Mouse (Mus musculus) intestine, embryonic 15.5 days (tissue): ENCODE data around the gene Gpr183. TPM values are rescaled to one million over a fixed set of nuclear protein-coding genes. Genes with fewer than 3 reads are reported as not detected.

Source experiments
- ATAC-seq: fragments of 200-750 bp; cut with Nextera tagmentation; 2 replicates; pipeline ENCODE4 v1.8.0; 2017; ENCODE audit warnings: moderate TSS enrichment, moderate library complexity
- H3K27ac ChIP-seq: fragments of 300-500 bp; sonication (generic); 2 replicates; pipeline ENCODE4 v1.5.1; 2015; ENCODE audit warnings: mild to moderate bottlenecking, inconsistent platforms
- H3K27me3 ChIP-seq: fragments of 300-500 bp; sonication (generic); replicated peaks from 2 replicates; pipeline ENCODE4 v1.6.1; 2015; ENCODE audit warnings: inconsistent platforms
- H3K36me3 ChIP-seq: fragments of 300-500 bp; sonication (generic); 2 replicates; pipeline ENCODE4 v1.6.1; 2015; ENCODE audit warnings: inconsistent platforms
- H3K4me1 ChIP-seq: fragments of 300-500 bp; sonication (generic); replicated peaks from 2 replicates; pipeline ENCODE4 v1.6.1; 2015; ENCODE audit warnings: inconsistent platforms
- H3K4me2 ChIP-seq: fragments of 300-500 bp; sonication (generic); replicated peaks from 2 replicates; pipeline ENCODE4 v1.6.1; 2015; ENCODE audit warnings: mild to moderate bottlenecking, inconsistent platforms
- H3K4me3 ChIP-seq: fragments of 300-500 bp; sonication (generic); replicated peaks from 2 replicates; pipeline ENCODE4 v1.5.1; 2015; ENCODE audit warnings: inconsistent platforms
- H3K9ac ChIP-seq: fragments of 300-500 bp; sonication (generic); 2 replicates; pipeline ENCODE4 v1.6.1; 2015; ENCODE audit warnings: inconsistent platforms
- H3K9me3 ChIP-seq: fragments of 300-500 bp; sonication (generic); 2 replicates; pipeline ENCODE4 v1.6.1; 2016; ENCODE audit warnings: inconsistent platforms
- WGBS: fragments of 180-500 bp; shearing (Covaris S2); methylation state at CpG from one replicate; pipeline ENCODE4 v1.1.7; 2015; 5-methylcytosine and 5-hydroxymethylcytosine counted together
- polyA plus RNA-seq: library from polyadenylated mRNA; unstranded; fragments of >200 nt; fragmentation: Nextera tagmentation; extraction: Ambion mirVana; gene quantifications from 2 replicates; pipeline ENCODE4 v1.2.1, GENCODE M21; 2015

Gene Gpr183
- polyA plus RNA-seq, 1 experiment from 2014 or later = 3.7 TPM

DNA sequence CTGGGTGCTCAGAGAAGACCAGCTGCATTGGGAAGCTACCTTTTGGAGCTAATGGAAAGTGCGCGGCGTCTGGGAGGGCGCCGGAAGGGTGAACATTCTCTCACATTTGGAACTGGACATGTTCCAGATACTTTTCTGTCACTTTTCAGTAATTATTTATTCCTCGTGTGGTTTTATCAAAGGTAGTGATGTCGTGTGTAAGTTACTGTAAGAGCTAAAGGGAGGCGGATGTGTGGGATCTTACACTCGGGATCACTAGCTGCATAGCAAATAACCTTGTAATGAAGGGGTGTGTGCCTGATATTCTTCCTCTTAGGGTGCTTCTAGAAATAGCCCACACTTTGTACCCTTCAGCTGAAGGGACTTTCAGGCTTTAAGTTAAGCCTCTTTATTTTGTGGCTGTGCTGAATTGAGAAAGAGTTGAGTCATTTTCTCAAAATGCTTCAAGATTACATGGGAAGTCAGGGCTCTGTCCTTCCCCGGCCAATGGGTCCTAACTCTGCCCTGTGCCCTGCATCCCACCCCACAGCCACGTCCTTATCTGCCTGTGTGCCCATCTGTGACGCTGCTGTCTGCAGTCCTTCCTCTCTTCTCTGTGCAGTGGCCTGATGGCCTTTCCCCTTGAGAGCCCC is 3.4 kb downstream of the Gpr183 start:
- Histone ChIP-seq H3K4me1 (peaks cover 19% of the 10 kb centered on the region), H3K27me3 (no peaks in the 10 kb centered on the region), H3K9me3 (no peaks in the 10 kb centered on the region), H3K9ac (no peak overlapping the region), H3K27ac (peak overlapping the region; percentile 36), H3K4me2 (0 out of 2 replicates have a peak overlapping the region, but pooled peaks have one; percentile 11), H3K36me3 (no peaks in the 10 kb centered on the region), H3K4me3 (no peak overlapping the region)
- no peak for ATAC-seq
- 60% methylated on average over 12 of the region's 12 CpGs for WGBS

DNA sequence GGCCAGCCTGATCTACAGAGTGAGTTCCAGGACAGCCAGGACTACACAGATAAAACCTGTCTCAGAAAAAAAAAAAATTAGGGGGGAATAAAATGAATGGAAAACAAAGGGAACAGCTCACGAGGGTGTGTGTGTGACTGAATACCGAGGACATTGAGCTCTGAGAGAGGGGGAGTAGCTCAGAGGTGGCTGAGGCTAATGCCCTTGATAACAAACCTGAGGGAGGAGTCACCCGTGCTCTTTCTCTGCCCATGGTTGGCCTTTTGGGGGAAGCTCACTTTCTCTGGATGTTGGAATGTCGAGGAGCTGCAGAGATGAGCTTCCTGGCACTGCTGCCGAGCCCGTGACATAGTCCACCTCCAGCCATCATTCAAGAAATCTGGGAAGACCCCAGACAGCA is 4.0 kb downstream of the Gpr183 start:
- Histone ChIP-seq H3K27me3 (no peaks in the 10 kb centered on the region), H3K4me2 (0 out of 2 replicates have a peak overlapping the region, but pooled peaks have one; percentile 11), H3K27ac (no peak overlapping the region), H3K36me3 (no peaks in the 10 kb centered on the region), H3K9ac (no peak overlapping the region), H3K9me3 (no peaks in the 10 kb centered on the region), H3K4me3 (no peak overlapping the region), H3K4me1 (peaks cover 19% of the 10 kb centered on the region)
- WGBS = 30% methylated on average over 6 of the region's 6 CpGs
- no peak for ATAC-seq

DNA sequence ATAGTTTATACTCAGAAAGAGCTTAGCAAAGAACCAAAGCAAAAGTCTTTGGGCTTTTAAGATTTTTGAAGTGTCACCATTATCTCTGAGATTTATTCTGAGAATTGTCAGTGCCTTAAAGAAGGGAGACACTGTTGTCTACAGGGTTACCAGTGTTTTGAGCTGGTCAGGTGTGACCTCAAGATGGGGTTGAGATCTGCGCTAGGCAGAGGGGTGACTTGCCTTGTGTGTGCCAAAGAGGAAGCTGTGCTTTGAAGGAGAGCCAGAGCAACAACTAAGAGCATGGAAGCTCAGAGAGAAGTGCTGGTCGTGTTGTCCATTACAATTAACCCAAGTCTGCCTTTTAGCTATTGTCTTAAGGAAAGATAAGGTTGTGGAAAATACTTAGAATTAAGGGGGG is 4.5 kb downstream of the Gpr183 start:
- Histone ChIP-seq H3K27ac (no peak overlapping the region), H3K4me3 (no peak overlapping the region), H3K27me3 (no peaks in the 10 kb centered on the region), H3K9ac (no peak overlapping the region), H3K9me3 (no peaks in the 10 kb centered on the region), H3K36me3 (no peaks in the 10 kb centered on the region), H3K4me1 (peaks cover 19% of the 10 kb centered on the region), H3K4me2 (no peak overlapping the region)
- no peak for ATAC-seq
- 81% methylated on average over 2 of the region's 2 CpGs for WGBS

DNA sequence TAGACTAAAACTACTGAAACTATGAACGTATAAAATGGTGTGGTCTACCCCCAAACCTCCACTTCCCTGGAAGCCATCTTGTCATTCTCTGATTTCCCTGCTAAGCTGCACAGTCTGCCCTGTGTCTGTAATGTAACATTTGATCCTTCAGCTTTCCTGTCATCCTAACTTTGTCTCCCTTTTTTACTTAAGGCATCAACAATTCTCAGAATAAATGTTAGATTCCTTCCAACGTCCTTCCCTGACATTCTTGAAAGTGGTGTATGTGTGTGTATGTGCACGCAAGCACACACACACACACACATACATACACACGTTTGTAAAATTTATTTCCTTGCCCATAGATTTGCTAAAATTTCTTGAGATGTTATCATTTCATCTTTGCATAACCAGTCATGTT is 5.0 kb downstream of the Gpr183 start:
- no peak for ATAC-seq
- H3K27ac ChIP-seq = no peak overlapping the region
- no peaks in the 10 kb centered on the region for H3K9me3 ChIP-seq
- H3K4me1 ChIP-seq = peaks cover 19% of the 10 kb centered on the region
- H3K9ac ChIP-seq = no peak overlapping the region
- H3K4me2 ChIP-seq = no peak overlapping the region
- no peaks in the 10 kb centered on the region for H3K36me3 ChIP-seq
- no peak overlapping the region for H3K4me3 ChIP-seq
- 85% methylated on average over 4 of the region's 4 CpGs for WGBS
- no peaks in the 10 kb centered on the region for H3K27me3 ChIP-seq

GRCm38 (mm10) chr14:121959538-121959980 is 5.4 kb downstream of the Gpr183 start:
- WGBS = 90% methylated on average over 3 of the region's 3 CpGs

DNA sequence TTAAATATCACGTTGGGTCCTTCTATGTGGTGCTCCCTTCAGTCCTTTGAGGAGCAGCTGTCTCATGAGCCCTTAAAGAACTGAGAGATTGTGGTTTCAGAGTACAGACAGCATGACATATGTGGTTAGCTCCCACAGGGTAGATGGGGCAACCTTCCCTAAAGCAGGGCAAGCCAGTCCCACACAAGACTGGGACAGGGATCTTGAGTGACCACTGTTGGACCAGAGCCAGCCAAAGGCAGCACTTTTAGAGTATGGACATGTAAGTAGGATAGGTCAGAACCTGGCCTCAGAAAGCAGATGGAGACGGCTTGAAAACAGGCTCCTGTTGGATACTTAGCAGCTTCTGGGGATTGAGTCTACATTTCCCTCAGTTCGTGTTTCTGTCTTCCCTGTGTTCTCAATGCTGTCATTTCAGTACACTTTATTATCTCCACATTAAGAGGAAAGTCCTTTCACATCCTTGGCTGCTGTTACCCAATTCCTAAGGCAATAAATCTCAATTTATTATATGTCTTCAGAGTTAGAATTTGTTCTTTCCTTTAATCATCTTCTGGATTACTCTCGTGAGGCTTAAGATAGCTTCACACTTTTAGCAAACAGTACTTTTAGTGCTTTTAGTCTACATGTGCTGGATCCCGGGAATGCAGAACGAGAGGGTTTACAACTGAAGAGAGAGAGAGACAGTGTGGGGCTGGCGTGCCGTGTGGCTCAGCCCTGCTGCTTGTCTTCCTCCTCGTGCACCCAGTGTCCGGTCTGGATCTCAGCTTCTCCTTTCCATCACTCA is 6.1 kb downstream of the Gpr183 start:
- no peak overlapping the region for H3K4me2 ChIP-seq
- no peak overlapping the region for H3K9ac ChIP-seq
- 42% methylated on average over 10 of the region's 10 CpGs for WGBS
- H3K27me3 ChIP-seq = no peaks in the 10 kb centered on the region
- peak; percentile 59 for ATAC-seq
- H3K4me3 ChIP-seq = no peak overlapping the region
- no peaks in the 10 kb centered on the region for H3K9me3 ChIP-seq
- peaks cover 19% of the 10 kb centered on the region for H3K4me1 ChIP-seq
- H3K36me3 ChIP-seq = no peaks in the 10 kb centered on the region
- no peak overlapping the region for H3K27ac ChIP-seq

More at GRCm38 (mm10) chr14:121959538-121959980, 5.4 kb downstream of the Gpr183 start:
- no peak for ATAC-seq
- H3K36me3 ChIP-seq = no peaks in the 10 kb centered on the region
- H3K9ac ChIP-seq = no peak overlapping the region
- H3K4me1 ChIP-seq = peaks cover 19% of the 10 kb centered on the region
- H3K9me3 ChIP-seq = no peaks in the 10 kb centered on the region
- no peak overlapping the region for H3K4me3 ChIP-seq
- H3K27me3 ChIP-seq = no peaks in the 10 kb centered on the region
- no peak overlapping the region for H3K4me2 ChIP-seq
- H3K27ac ChIP-seq = no peak overlapping the region

DNA sequence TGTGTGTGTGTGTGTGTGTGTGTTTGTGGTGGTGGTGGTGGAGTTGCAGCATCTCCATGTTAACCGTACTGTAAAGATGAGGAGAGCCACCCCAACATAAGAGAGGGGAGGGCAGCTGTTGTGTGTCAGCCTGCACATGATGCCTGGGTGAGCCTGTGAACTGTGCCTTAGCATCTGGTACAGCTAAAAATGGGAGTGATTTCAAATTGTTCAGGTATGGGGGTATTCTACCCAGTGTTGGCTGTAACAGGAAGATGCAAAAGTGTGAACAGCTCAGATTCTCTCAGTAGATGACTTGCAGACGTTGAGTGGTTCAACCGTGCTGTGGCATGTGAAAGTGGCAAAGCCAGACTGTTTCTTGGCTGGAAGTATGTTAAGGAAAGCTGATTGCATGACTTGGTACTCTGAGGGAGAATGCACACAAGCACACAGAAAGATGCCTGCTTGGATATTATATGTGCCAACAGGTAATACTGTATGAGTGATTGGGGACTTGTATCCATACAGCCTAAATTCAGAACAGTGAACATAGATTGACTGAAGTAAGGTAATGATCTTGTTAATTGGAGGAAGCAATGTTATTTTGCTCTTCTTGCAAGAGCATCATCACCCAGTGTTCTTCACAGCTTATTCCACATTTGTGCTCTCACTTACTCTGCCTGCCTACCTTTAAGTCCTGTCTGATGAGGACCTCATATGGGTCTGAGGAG is 6.8 kb downstream of the Gpr183 start:
- Histone ChIP-seq H3K36me3 (no peaks in the 10 kb centered on the region), H3K9ac (no peak overlapping the region), H3K4me1 (peaks cover 15% of the 10 kb centered on the region), H3K4me3 (no peak overlapping the region), H3K27ac (no peak overlapping the region), H3K4me2 (no peak overlapping the region), H3K27me3 (no peaks in the 10 kb centered on the region), H3K9me3 (no peaks in the 10 kb centered on the region)
- no peak for ATAC-seq
- WGBS = 82% methylated on average over 3 of the region's 3 CpGs

- 82% methylated on average over 10 of the region's 10 CpGs for WGBS
- ATAC-seq = no peak
- Histone ChIP-seq H3K4me3 (no peak overlapping the region), H3K27ac (no peak overlapping the region), H3K4me2 (no peak overlapping the region), H3K4me1 (peaks cover 14% of the 10 kb centered on the region), H3K9me3 (no peaks in the 10 kb centered on the region), H3K36me3 (no peaks in the 10 kb centered on the region), H3K9ac (no peak overlapping the region), H3K27me3 (no peaks in the 10 kb centered on the region)
Observed at GRCm38 (mm10) chr14:121957176-121957871, 7.7 kb downstream of the Gpr183 start.

DNA sequence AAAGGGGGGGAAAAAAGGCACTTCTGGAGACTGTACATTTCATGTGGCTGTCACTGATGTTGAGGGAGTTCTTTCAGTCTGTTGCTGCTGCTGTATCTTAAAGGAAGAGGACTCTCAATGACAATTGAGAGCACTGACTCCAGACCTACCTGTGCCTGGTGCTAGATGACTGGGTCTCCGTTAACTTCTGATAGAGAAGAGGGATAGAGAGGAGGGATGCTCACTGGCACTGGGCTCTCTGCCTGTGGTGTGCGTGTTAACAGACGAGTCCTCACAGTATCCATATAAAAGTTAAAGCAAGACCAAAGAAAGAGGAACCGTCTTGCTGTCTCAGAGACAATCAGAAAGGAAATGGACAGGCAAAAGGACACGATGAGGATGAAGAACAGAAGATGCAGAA is 8.7 kb downstream of the Gpr183 start:
- WGBS = 92% methylated on average over 5 of the region's 5 CpGs

DNA sequence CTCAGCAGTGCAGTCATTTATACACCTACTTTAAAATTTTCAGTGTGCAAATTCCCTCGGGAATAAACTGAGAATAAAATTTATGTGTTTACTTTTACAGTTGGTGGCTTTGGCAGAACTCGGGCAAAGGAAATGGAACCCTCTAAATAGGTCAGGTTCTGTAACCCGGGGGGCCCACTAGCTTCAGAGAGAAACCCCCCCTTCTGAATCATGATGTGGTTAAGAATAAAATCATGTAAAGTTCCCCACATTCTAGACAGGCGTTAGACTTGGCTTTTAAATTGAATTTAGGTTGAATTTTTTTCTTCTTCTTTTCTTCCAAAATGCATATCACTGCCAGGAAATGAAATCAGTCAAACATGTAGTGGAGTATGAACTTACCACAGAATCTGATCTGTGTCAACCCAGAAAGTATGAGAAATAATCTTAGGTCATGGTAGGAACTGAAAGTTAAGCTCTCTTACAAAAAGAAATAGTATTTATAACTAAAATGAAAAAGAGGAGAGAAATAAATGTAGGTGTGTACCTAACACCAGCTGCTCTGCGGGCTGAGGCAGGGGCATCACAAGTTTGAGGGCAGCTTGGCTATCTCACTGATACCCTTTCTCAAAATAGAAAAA is 9.7 kb downstream of the Gpr183 start:
- Histone ChIP-seq H3K4me1 (0 out of 2 replicates have a peak, but pooled peaks cover 5% of the 10 kb centered on the region), H3K36me3 (no peaks in the 10 kb centered on the region), H3K4me3 (no peak overlapping the region), H3K27ac (no peak overlapping the region), H3K9me3 (no peaks in the 10 kb centered on the region), H3K27me3 (no peaks in the 10 kb centered on the region), H3K9ac (no peak overlapping the region), H3K4me2 (no peak overlapping the region)
- 67% methylated on average over 5 of the region's 5 CpGs for WGBS
- no peak for ATAC-seq

More for the DNA sequence above, 8.7 kb downstream of the Gpr183 start:
- Histone ChIP-seq H3K36me3 (no peaks in the 10 kb centered on the region), H3K9me3 (no peaks in the 10 kb centered on the region), H3K9ac (no peak overlapping the region), H3K27me3 (no peaks in the 10 kb centered on the region), H3K4me2 (no peak overlapping the region), H3K4me1 (peaks cover 9% of the 10 kb centered on the region), H3K27ac (no peak overlapping the region), H3K4me3 (no peak overlapping the region)
- no peak for ATAC-seq

GRCm38 (mm10) chr14:121954608-121955007 is 10.4 kb downstream of the Gpr183 start:
- no peak for ATAC-seq
- H3K4me1 ChIP-seq = 0 out of 2 replicates have a peak, but pooled peaks cover 5% of the 10 kb centered on the region
- WGBS = 98% methylated on average over 12 of the region's 12 CpGs
- no peaks in the 10 kb centered on the region for H3K27me3 ChIP-seq
- H3K4me3 ChIP-seq = no peak overlapping the region
- no peaks in the 10 kb centered on the region for H3K9me3 ChIP-seq
- no peak overlapping the region for H3K4me2 ChIP-seq
- no peak overlapping the region for H3K27ac ChIP-seq
- no peaks in the 10 kb centered on the region for H3K36me3 ChIP-seq
- H3K9ac ChIP-seq = no peak overlapping the region
